Mouse (Mus musculus): ENCODE measurements around the gene Foxd2. TPM values are rescaled to one million over a fixed set of nuclear protein-coding genes. Genes with fewer than 3 reads are reported as not detected.

The Foxd2 gene
- polyA plus RNA-seq (2012; rRNA removed): 3.9 and 6.6 TPM in 2 replicates
- polyA plus RNA-seq (2014; fragmentation: Nextera tagmentation; extraction: Ambion mirVana): 1.2 and 1.5 TPM in 2 replicates

GRCm38 (mm10) chr4:114908829-114909601, at the start of gene Foxd2:
Foxd2 (minus strand) TSS chr4:114908873.
- Histone ChIP-seq H3K4me3 (replicated peaks; ENCODE audit: low read length) (peak within 1 kb of the TSS; percentile 57), H3K36me3 (ENCODE audit: control insufficient read depth, insufficient read depth, low read length) (no peaks in the 10 kb centered on the region), H3K27ac (replicated peaks; ENCODE audit: low read depth, low read length) (0 out of 2 replicates have a peak within 1 kb of the TSS, but pooled peaks have one; percentile 55), H3K9ac (ENCODE audit: low read depth, low read length, severe bottlenecking) (peak within 1 kb of the TSS; percentile 65), H3K27me3 (ENCODE audit: control insufficient read depth, insufficient read depth, low read length) (peaks cover 99% of the 10 kb centered on the region), H3K4me2 (replicated peaks; ENCODE audit: low read depth, low read length, severe bottlenecking) (peak within 1 kb of the TSS; percentile 78), H3K9me3 (ENCODE audit: control insufficient read depth, low read length) (no peaks in the 10 kb centered on the region), H3K4me1 (ENCODE audit: control insufficient read depth, insufficient read depth, low read length) (peaks cover 5% of the 10 kb centered on the region; the same call in 1 of the 2 replicates)
- no peak for TF ChIP-seq POLR2A (IDR thresholded peaks at IDR 0.05; ENCODE audit: borderline replicate concordance, extremely low read depth, insufficient read depth, insufficient read length)
- under 1% methylated on average over 46 of the region's 64 CpGs for WGBS
- ATAC-seq (ENCODE audit: low FRiP score, low read depth) (peak; percentile 90), DNase-seq (ENCODE audit: low spot score) (peak; percentile 92)

DNA sequence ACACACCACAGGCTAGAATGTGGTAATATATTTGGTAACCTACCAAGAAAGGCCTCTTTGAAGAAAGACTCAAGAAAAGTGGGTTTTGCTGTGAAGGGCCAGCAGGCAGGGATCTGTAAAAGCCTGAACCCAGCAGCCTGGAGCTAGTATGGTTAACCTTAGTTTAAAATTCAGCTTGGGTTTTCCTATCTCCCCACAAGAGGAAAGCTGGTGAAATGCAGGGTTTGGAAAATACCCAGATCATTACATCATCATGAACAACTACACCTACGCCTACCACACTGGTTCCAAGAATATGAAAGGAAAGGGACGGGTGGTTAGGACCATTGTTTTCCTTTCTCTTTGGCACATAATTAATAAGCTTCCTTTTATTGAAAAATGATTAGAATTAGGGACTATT, 49.6 kb upstream of the Foxd2 start:
- no peak for ATAC-seq (ENCODE audit: low FRiP score, low read depth)
- Histone ChIP-seq H3K27ac (replicated peaks; ENCODE audit: low read depth, low read length) (no peak overlapping the region), H3K27me3 (ENCODE audit: control insufficient read depth, insufficient read depth, low read length) (no peaks in the 10 kb centered on the region), H3K9me3 (ENCODE audit: control insufficient read depth, low read length) (no peaks in the 10 kb centered on the region), H3K4me3 (replicated peaks; ENCODE audit: low read length) (no peak overlapping the region), H3K4me2 (replicated peaks; ENCODE audit: low read depth, low read length, severe bottlenecking) (no peak overlapping the region), H3K36me3 (ENCODE audit: control insufficient read depth, insufficient read depth, low read length) (peaks cover 24% of the 10 kb centered on the region), H3K9ac (ENCODE audit: low read depth, low read length, severe bottlenecking) (no peak overlapping the region), H3K4me1 (ENCODE audit: control insufficient read depth, insufficient read depth, low read length) (no peaks in the 10 kb centered on the region)
- no peak for DNase-seq (ENCODE audit: low spot score)
- 76% methylated on average over 2 of the region's 2 CpGs for WGBS
- TF ChIP-seq POLR2A (IDR thresholded peaks at IDR 0.05; ENCODE audit: borderline replicate concordance, extremely low read depth, insufficient read depth, insufficient read length): no peak

DNA sequence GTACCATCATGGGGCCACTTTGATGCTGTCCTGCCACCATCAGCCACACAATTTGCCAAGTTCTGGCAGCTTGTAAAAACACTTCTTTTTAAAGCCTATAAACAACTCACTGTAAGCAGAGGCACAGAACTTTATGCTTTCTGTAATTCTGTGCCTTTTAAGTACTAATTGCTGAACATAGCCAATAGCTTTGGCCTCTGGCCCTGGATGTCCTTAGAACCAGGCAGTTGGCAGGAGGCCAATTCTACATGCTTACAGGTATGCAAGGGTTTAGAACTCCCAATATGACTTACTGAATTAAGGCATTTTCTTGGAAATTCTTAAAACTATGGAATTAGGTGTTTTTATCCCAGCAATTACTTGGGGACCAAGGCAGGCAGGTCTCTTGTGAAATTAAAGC, 48.7 kb upstream of the Foxd2 start:
- no peak for DNase-seq (ENCODE audit: low spot score)
- H3K4me1 ChIP-seq (ENCODE audit: control insufficient read depth, insufficient read depth, low read length): no peaks in the 10 kb centered on the region
- H3K27ac ChIP-seq (replicated peaks; ENCODE audit: low read depth, low read length): no peak overlapping the region
- H3K4me3 ChIP-seq (replicated peaks; ENCODE audit: low read length): no peak overlapping the region
- H3K4me2 ChIP-seq (replicated peaks; ENCODE audit: low read depth, low read length, severe bottlenecking): no peak overlapping the region
- TF ChIP-seq POLR2A (IDR thresholded peaks at IDR 0.05; ENCODE audit: borderline replicate concordance, extremely low read depth, insufficient read depth, insufficient read length): no peak
- no peaks in the 10 kb centered on the region for H3K27me3 ChIP-seq (ENCODE audit: control insufficient read depth, insufficient read depth, low read length)
- no peaks in the 10 kb centered on the region for H3K9me3 ChIP-seq (ENCODE audit: control insufficient read depth, low read length)
- no peak for ATAC-seq (ENCODE audit: low FRiP score, low read depth)
- H3K36me3 ChIP-seq (ENCODE audit: control insufficient read depth, insufficient read depth, low read length): peaks cover 16% of the 10 kb centered on the region
- H3K9ac ChIP-seq (ENCODE audit: low read depth, low read length, severe bottlenecking): no peak overlapping the region

DNA sequence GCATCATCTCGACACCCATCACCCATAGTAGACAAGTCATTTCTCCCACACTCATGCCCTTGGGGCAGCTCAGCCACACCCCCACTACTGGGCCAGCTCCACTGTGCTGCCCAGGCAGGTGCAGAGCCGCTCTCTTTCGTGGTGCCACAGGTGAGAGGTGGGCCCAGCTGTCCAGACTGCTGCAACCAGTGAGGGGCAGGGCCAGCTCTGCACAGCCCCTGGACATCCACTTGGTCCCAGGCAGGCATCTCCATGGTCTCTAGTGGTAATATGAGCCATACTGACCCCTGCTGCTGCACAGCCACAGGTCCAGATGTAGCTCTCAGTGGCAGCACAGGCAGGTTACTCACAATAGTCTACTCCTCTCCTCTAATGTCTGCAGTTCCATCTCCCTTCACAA, 44.5 kb upstream of the Foxd2 start:
- 81% methylated on average over 3 of the region's 3 CpGs for WGBS
- no peak overlapping the region for H3K27ac ChIP-seq (replicated peaks; ENCODE audit: low read depth, low read length)
- H3K27me3 ChIP-seq (ENCODE audit: control insufficient read depth, insufficient read depth, low read length): peaks cover 11% of the 10 kb centered on the region; the same call in 1 of the 2 replicates
- H3K4me3 ChIP-seq (replicated peaks; ENCODE audit: low read length): no peak overlapping the region
- no peaks in the 10 kb centered on the region for H3K9me3 ChIP-seq (ENCODE audit: control insufficient read depth, low read length)
- TF ChIP-seq POLR2A (IDR thresholded peaks at IDR 0.05; ENCODE audit: borderline replicate concordance, extremely low read depth, insufficient read depth, insufficient read length): no peak
- H3K36me3 ChIP-seq (ENCODE audit: control insufficient read depth, insufficient read depth, low read length): no peaks in the 10 kb centered on the region
- ATAC-seq (ENCODE audit: low FRiP score, low read depth) (no peak), DNase-seq (ENCODE audit: low spot score) (no peak)
- no peak overlapping the region for H3K9ac ChIP-seq (ENCODE audit: low read depth, low read length, severe bottlenecking)
- no peak overlapping the region for H3K4me2 ChIP-seq (replicated peaks; ENCODE audit: low read depth, low read length, severe bottlenecking)
- H3K4me1 ChIP-seq (ENCODE audit: control insufficient read depth, insufficient read depth, low read length): no peaks in the 10 kb centered on the region

DNA sequence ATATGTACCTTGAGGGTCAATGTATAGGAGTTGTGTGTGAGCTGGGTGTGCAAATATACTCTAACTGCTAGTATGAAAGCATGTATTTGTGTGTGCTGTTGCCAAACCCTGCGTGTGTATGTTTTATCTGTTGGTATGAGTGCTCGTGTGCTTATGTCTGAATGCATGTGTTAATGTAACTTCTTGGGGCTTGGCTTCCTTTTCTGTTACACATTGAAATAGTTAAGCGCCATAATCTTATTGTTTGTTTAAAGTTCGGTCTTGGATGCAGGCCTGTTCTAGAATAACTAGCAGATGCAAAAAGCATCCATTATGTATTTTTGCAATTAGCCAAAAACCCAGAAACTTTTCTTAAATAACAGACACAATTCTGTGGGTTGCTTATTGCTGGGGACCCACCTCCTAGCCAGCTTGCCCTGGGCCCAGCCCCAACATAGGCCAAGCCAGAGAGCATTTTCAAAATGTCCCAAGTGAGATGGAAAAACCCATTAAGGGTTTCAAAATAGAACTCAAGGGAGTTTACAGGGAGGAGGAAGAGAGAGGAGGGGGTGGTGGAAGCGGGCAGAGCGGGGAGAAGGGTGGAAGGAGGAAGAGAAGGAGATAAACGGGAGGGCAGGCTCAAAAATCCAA, 39.3 kb upstream of the Foxd2 start:
- ATAC-seq (ENCODE audit: low FRiP score, low read depth) (peak; percentile 13; the same call in 1 of the 2 replicates), DNase-seq (ENCODE audit: low spot score) (no peak)
- 64% methylated on average over 7 of the region's 7 CpGs for WGBS

More for the DNA sequence above, 39.3 kb upstream of the Foxd2 start:
- no peak for TF ChIP-seq POLR2A (IDR thresholded peaks at IDR 0.05; ENCODE audit: borderline replicate concordance, extremely low read depth, insufficient read depth, insufficient read length)
- Histone ChIP-seq H3K36me3 (ENCODE audit: control insufficient read depth, insufficient read depth, low read length) (no peaks in the 10 kb centered on the region), H3K27me3 (ENCODE audit: control insufficient read depth, insufficient read depth, low read length) (peaks cover 38% of the 10 kb centered on the region; the same call in 1 of the 2 replicates), H3K4me1 (ENCODE audit: control insufficient read depth, insufficient read depth, low read length) (no peaks in the 10 kb centered on the region), H3K9me3 (ENCODE audit: control insufficient read depth, low read length) (no peaks in the 10 kb centered on the region), H3K4me3 (replicated peaks; ENCODE audit: low read length) (no peak overlapping the region), H3K4me2 (replicated peaks; ENCODE audit: low read depth, low read length, severe bottlenecking) (no peak overlapping the region), H3K9ac (ENCODE audit: low read depth, low read length, severe bottlenecking) (no peak overlapping the region), H3K27ac (replicated peaks; ENCODE audit: low read depth, low read length) (no peak overlapping the region)
